Mouse (Mus musculus) heart, embryonic 11.5 days (tissue): ENCODE results near the gene Frmpd2. TPM values are rescaled to one million over a fixed set of nuclear protein-coding genes. Genes with fewer than 3 reads are reported as not detected.

Source experiments
- ATAC-seq: fragments of 200-750 bp; cut with Nextera tagmentation; replicated peaks from 2 replicates; pipeline ENCODE4 v1.8.0; 2017; ENCODE audit warnings: moderate library complexity; ENCODE audit not compliant: insufficient number of reproducible peaks, low FRiP score, low TSS enrichment
- H3K27ac ChIP-seq: fragments of 300-500 bp; sonication (generic); 2 replicates; pipeline ENCODE4 v1.5.1; 2014; ENCODE audit warnings: mild to moderate bottlenecking, low read depth, low read length
- H3K27me3 ChIP-seq: fragments of 300-500 bp; sonication (generic); 2 replicates; pipeline ENCODE4 v1.6.1; 2014; ENCODE audit warnings: mild to moderate bottlenecking, low read length, mixed read lengths; ENCODE audit not compliant: control insufficient read depth, insufficient read depth
- H3K36me3 ChIP-seq: fragments of 300-500 bp; sonication (generic); 2 replicates; pipeline ENCODE4 v1.6.1; 2014; ENCODE audit warnings: mild to moderate bottlenecking, low read length, moderate library complexity, mixed read lengths; ENCODE audit not compliant: control insufficient read depth, insufficient read depth
- H3K4me1 ChIP-seq: fragments of 300-500 bp; sonication (generic); 2 replicates; pipeline ENCODE4 v1.6.1; 2014; ENCODE audit warnings: low read length; ENCODE audit not compliant: control insufficient read depth, insufficient read depth
- H3K4me2 ChIP-seq: fragments of 300-500 bp; sonication (generic); 2 replicates; pipeline ENCODE4 v1.6.1; 2014; ENCODE audit warnings: mild to moderate bottlenecking, moderate library complexity
- H3K4me3 ChIP-seq: fragments of 300-500 bp; sonication (generic); 2 replicates; pipeline ENCODE4 v1.5.1; 2014; ENCODE audit warnings: low read depth, low read length
- H3K9ac ChIP-seq: fragments of 300-500 bp; sonication (generic); 2 replicates; pipeline ENCODE4 v1.6.1; 2014; ENCODE audit warnings: mild to moderate bottlenecking, low read depth, low read length, moderate library complexity
- H3K9me3 ChIP-seq: fragments of 300-500 bp; sonication (generic); replicated peaks from 2 replicates; pipeline ENCODE4 v1.6.1; 2016; ENCODE audit warnings: low read length; ENCODE audit not compliant: control insufficient read depth
- WGBS: fragments of 180-500 bp; shearing (Covaris S2); extraction: QIAGEN DNeasy Blood & Tissue Kit; methylation state at CpG from one replicate; pipeline ENCODE4 v1.1.7; 2014; ENCODE audit not compliant: insufficient replicate concordance; 5-methylcytosine and 5-hydroxymethylcytosine counted together
- polyA plus RNA-seq: library from polyadenylated mRNA; unstranded; fragments of >200 nt; fragmentation: Nextera tagmentation; extraction: Ambion mirVana; gene quantifications from 2 replicates; pipeline ENCODE4 v1.2.1, GENCODE M21; 2014

The Frmpd2 gene
- polyA plus RNA-seq, 1 experiment from 2014 or later, result 0.11 TPM

GRCm38 (mm10) chr14:33521538-33521937 lies 50.0 kb downstream of the Frmpd2 start:
- Histone ChIP-seq H3K27ac (no peak overlapping the region), H3K4me2 (no peak overlapping the region), H3K4me3 (no peak overlapping the region), H3K9ac (no peak overlapping the region), H3K36me3 (no peaks in the 10 kb centered on the region), H3K9me3 (no peaks in the 10 kb centered on the region), H3K4me1 (no peaks in the 10 kb centered on the region), H3K27me3 (no peaks in the 10 kb centered on the region)
- no peak for ATAC-seq
- 67% methylated on average over 3 of the region's 3 CpGs for WGBS

GRCm38 (mm10) chr14:33525272-33525983 lies 53.9 kb downstream of the Frmpd2 start:
- Histone ChIP-seq H3K27ac (no peak overlapping the region), H3K27me3 (no peaks in the 10 kb centered on the region), H3K4me1 (no peaks in the 10 kb centered on the region), H3K9ac (no peak overlapping the region), H3K4me3 (no peak overlapping the region), H3K9me3 (no peaks in the 10 kb centered on the region), H3K4me2 (no peak overlapping the region), H3K36me3 (no peaks in the 10 kb centered on the region)
- no peak for ATAC-seq
- WGBS, result 62% methylated on average over 12 of the region's 12 CpGs

- no peak overlapping the region for H3K4me3 ChIP-seq
- H3K27ac ChIP-seq, result no peak overlapping the region
- no peak overlapping the region for H3K4me2 ChIP-seq
- H3K9ac ChIP-seq, result no peak overlapping the region
- no peak for ATAC-seq
- no peaks in the 10 kb centered on the region for H3K4me1 ChIP-seq
- H3K27me3 ChIP-seq, result no peaks in the 10 kb centered on the region
- no peaks in the 10 kb centered on the region for H3K9me3 ChIP-seq
- H3K36me3 ChIP-seq, result no peaks in the 10 kb centered on the region
- WGBS, result 51% methylated on average over 2 of the region's 2 CpGs
Observed at GRCm38 (mm10) chr14:33526621-33527020, 55.1 kb downstream of the Frmpd2 start.

- Histone ChIP-seq H3K9ac (no peak overlapping the region), H3K9me3 (no peaks in the 10 kb centered on the region), H3K4me3 (no peak overlapping the region), H3K36me3 (no peaks in the 10 kb centered on the region), H3K4me1 (no peaks in the 10 kb centered on the region), H3K4me2 (no peak overlapping the region), H3K27me3 (no peaks in the 10 kb centered on the region), H3K27ac (no peak overlapping the region)
- no peak for ATAC-seq
- WGBS, result 60% methylated on average over 3 of the region's 3 CpGs
Observed at GRCm38 (mm10) chr14:33527938-33528337, 56.4 kb downstream of the Frmpd2 start.

- H3K4me2 ChIP-seq, result no peak overlapping the region
- H3K27ac ChIP-seq, result no peak overlapping the region
- H3K27me3 ChIP-seq, result no peaks in the 10 kb centered on the region
- H3K9ac ChIP-seq, result no peak overlapping the region
- H3K4me3 ChIP-seq, result no peak overlapping the region
- H3K9me3 ChIP-seq, result no peaks in the 10 kb centered on the region
- no peak for ATAC-seq
- no peaks in the 10 kb centered on the region for H3K36me3 ChIP-seq
- no peaks in the 10 kb centered on the region for H3K4me1 ChIP-seq
- 71% methylated on average over 8 of the region's 8 CpGs for WGBS
Observed at GRCm38 (mm10) chr14:33531331-33531912, 59.9 kb downstream of the Frmpd2 start.

GRCm38 (mm10) chr14:33532792-33533191 lies 61.3 kb downstream of the Frmpd2 start:
- Histone ChIP-seq H3K4me3 (no peak overlapping the region), H3K27me3 (no peaks in the 10 kb centered on the region), H3K4me1 (no peaks in the 10 kb centered on the region), H3K9ac (no peak overlapping the region), H3K36me3 (no peaks in the 10 kb centered on the region), H3K4me2 (no peak overlapping the region), H3K9me3 (no peaks in the 10 kb centered on the region), H3K27ac (no peak overlapping the region)
- no peak for ATAC-seq
- WGBS, result 79% methylated on average over 5 of the region's 5 CpGs

- Histone ChIP-seq H3K4me2 (no peak overlapping the region), H3K9me3 (no peaks in the 10 kb centered on the region), H3K27ac (no peak overlapping the region), H3K9ac (no peak overlapping the region), H3K27me3 (no peaks in the 10 kb centered on the region), H3K36me3 (no peaks in the 10 kb centered on the region), H3K4me1 (no peaks in the 10 kb centered on the region), H3K4me3 (no peak overlapping the region)
- ATAC-seq, result no peak
- WGBS, result 41% methylated on average over 1 of the region's 1 CpGs
Observed at GRCm38 (mm10) chr14:33533516-33533915, 62.0 kb downstream of the Frmpd2 start.

- ATAC-seq, result no peak
- Histone ChIP-seq H3K4me3 (no peak overlapping the region), H3K9ac (no peak overlapping the region), H3K4me1 (no peaks in the 10 kb centered on the region), H3K27ac (no peak overlapping the region), H3K36me3 (no peaks in the 10 kb centered on the region), H3K9me3 (no peaks in the 10 kb centered on the region), H3K4me2 (no peak overlapping the region), H3K27me3 (no peaks in the 10 kb centered on the region)
- 79% methylated on average over 6 of the region's 6 CpGs for WGBS
Observed at GRCm38 (mm10) chr14:33535317-33535716, 63.8 kb downstream of the Frmpd2 start.
